22 mouse cellular contexts compared by ENCODE assay signal in the genomic region with DNA sequence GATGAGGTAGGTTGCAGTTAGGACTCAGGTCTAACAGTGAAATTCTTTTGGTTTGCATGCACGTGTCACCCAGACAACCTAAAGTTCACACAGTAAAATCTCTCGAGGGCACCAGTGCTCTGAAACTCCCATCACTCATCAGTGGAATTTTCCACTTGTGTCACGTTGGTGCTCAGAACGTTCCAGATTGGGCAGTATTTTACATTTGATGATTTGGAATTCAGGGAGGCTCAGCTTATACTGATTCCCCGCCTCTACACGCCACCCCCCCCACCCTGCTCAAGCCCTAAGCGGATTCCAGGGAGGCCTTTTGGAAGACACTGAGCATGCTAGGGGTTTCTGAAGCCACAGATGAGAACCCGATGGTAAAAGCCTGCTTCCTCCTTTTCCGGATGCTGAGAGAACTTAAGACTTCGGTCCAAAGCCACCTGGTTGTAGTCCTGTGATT.
DNase-seq lines count a peak whose midpoint lies in the region; ATAC-seq and TF ChIP-seq lines count a peak whose summit lies in the region.
"Had no signal": no experiment of that assay in that cellular context is flagged by ENCODE, and none has a peak within 500 bp of the region (broad histone marks: within the 10 kb centered on the region; RNA-seq: fewer than 3 reads in every experiment).

No protein-coding gene starts in this region.

- H3K4me3 ChIP-seq in kidney, adult 2 months (ENCODE audit: insufficient read depth, low read depth, low read length): no peak overlapping the region
- no peak overlapping the region for H3K4me3 ChIP-seq in CH12.LX (replicated peaks in 1 of 3; ENCODE audit: low read depth in 2 of 3, low read length in 2 of 3, poor library complexity in 1 of 3)
- no peak overlapping the region for H3K4me3 ChIP-seq in hindbrain, postnatal 0 days (ENCODE audit: low read length)
- H3K4me3 ChIP-seq: embryonic facial prominence, embryonic 13.5 days; forebrain, embryonic 13.5 days; gastrocnemius, adult 2 months; heart, embryonic 10.5 days; hindbrain, embryonic 13.5 days had no signal

- H3K4me2 ChIP-seq in CH12.LX (ENCODE audit: insufficient read depth, low read depth, poor library complexity, severe bottlenecking): peak overlapping the region; percentile 96
- no peak overlapping the region for H3K4me2 ChIP-seq in hindbrain, postnatal 0 days (ENCODE audit: low read depth, low read length)
- H3K4me2 ChIP-seq: embryonic facial prominence, embryonic 13.5 days; forebrain, embryonic 13.5 days; hindbrain, embryonic 13.5 days had no signal

- TF ChIP-seq RAD21 in CH12.LX (IDR thresholded peaks at IDR 0.05; ENCODE audit: low read depth, low read length): peak; percentile 10

- H3K27ac ChIP-seq in kidney, adult 2 months (ENCODE audit: insufficient read depth, low read depth, low read length): no peak overlapping the region
- peak overlapping the region; percentile 94 for H3K27ac ChIP-seq in CH12.LX (ENCODE audit: insufficient read depth, low read depth)
- no peak overlapping the region for H3K27ac ChIP-seq in hindbrain, postnatal 0 days
- H3K27ac ChIP-seq: embryonic facial prominence, embryonic 13.5 days; forebrain, embryonic 13.5 days; gastrocnemius, adult 2 months; heart, embryonic 10.5 days; hindbrain, embryonic 13.5 days had no signal

- no peak for TF ChIP-seq CTCF in kidney, adult 2 months (conservative IDR thresholded peaks at IDR 0.05; ENCODE audit: insufficient read depth, insufficient read length, low read depth, low read length)
- no peak for TF ChIP-seq CTCF in CH12.LX (conservative IDR thresholded peaks at IDR 0.05 in 1 of 2, IDR thresholded peaks at IDR 0.05 in 1 of 2; ENCODE audit: low read depth in 2 of 2, low read length in 2 of 2)
- no peak for TF ChIP-seq CTCF in hindbrain, postnatal 0 days (IDR thresholded peaks at IDR 0.05; ENCODE audit: low read depth)

- H3K9me3 ChIP-seq in CH12.LX (replicated peaks; ENCODE audit: low read length): no peaks in the 10 kb centered on the region
- no peaks in the 10 kb centered on the region for H3K9me3 ChIP-seq in hindbrain, postnatal 0 days (ENCODE audit: low read length)
- H3K9me3 ChIP-seq: embryonic facial prominence, embryonic 13.5 days; forebrain, embryonic 13.5 days; heart, embryonic 10.5 days; hindbrain, embryonic 13.5 days had no signal

- H3K4me1 ChIP-seq in kidney, adult 2 months (ENCODE audit: control insufficient read depth, insufficient read depth, low read length): no peaks in the 10 kb centered on the region; the same call in 1 of the 2 replicates
- H3K4me1 ChIP-seq in CH12.LX (ENCODE audit: control insufficient read depth in 1 of 2, insufficient read depth in 2 of 2): peaks cover 19 to 77% of the 10 kb centered on the region in 2 experiments
- peaks cover 5% of the 10 kb centered on the region; the same call in 1 of the 2 replicates for H3K4me1 ChIP-seq in hindbrain, postnatal 0 days (ENCODE audit: insufficient read depth, low read length)

- H3K36me3 ChIP-seq in kidney, adult 2 months (ENCODE audit: control insufficient read depth, insufficient read depth, low read length): no peaks in the 10 kb centered on the region
- H3K36me3 ChIP-seq in CH12.LX (replicated peaks in 1 of 2; ENCODE audit: control insufficient read depth in 1 of 2, insufficient read depth in 1 of 2, low read length in 1 of 2): peaks cover 3 to 27% of the 10 kb centered on the region in 2 experiments
- no peaks in the 10 kb centered on the region for H3K36me3 ChIP-seq in hindbrain, postnatal 0 days (ENCODE audit: insufficient read depth, low read length)
- H3K36me3 ChIP-seq: embryonic facial prominence, embryonic 13.5 days; heart, embryonic 10.5 days; hindbrain, embryonic 13.5 days had no signal

- peak overlapping the region; percentile 10; the same call in 1 of the 2 replicates for H3K9ac ChIP-seq in CH12.LX (ENCODE audit: insufficient read depth, low read depth)
- H3K9ac ChIP-seq in hindbrain, postnatal 0 days (replicated peaks; ENCODE audit: low read length): no peak overlapping the region
- H3K9ac ChIP-seq: embryonic facial prominence, embryonic 13.5 days; forebrain, embryonic 13.5 days; forebrain, postnatal 0 days; hindbrain, embryonic 13.5 days had no signal

- peak; percentile 43 for DNase-seq in kidney, adult 2 months
- DNase-seq in kidney, adult 11 months: no peak
- peak; percentile 13 to 14 for DNase-seq in B cell, adult 2 months
- DNase-seq in CH12.LX (ENCODE audit: extremely low read depth): peak; percentile 84
- DNase-seq in hindbrain, postnatal 0 days (ENCODE audit: low spot score): no peak
- no peak for DNase-seq in frontal cortex, postnatal 10 days (ENCODE audit: low spot score in 2 of 2)
- DNase-seq in layer of hippocampus, postnatal 10 days (ENCODE audit: low spot score in 2 of 2): no peak
- DNase-seq: adrenal gland, adult 8-10 months; cerebellum, adult 11 months; cerebellum, adult 9-10 months; cerebellum, postnatal 25 days; forebrain, postnatal 0 days; gastrocnemius, adult 2 months; gastrocnemius, postnatal 25 days; heart, adult 18-20 months; heart, postnatal 14 days had no signal

- no peak for TF ChIP-seq POLR2A in kidney, adult 2 months (IDR thresholded peaks at IDR 0.05; ENCODE audit: low read depth, low read length)
- peak; percentile 42; the same call in 1 of the 2 replicates for TF ChIP-seq POLR2A in CH12.LX (IDR thresholded peaks at IDR 0.05; ENCODE audit: low read depth, low read length)

- H3K79me2 ChIP-seq in CH12.LX (replicated peaks; ENCODE audit: control insufficient read depth, extremely low read depth, insufficient read depth, poor library complexity, severe bottlenecking): peaks cover 54% of the 10 kb centered on the region

- H3K27me3 ChIP-seq in kidney, adult 2 months (replicated peaks; ENCODE audit: control insufficient read depth, insufficient read depth, low read length): no peaks in the 10 kb centered on the region
- H3K27me3 ChIP-seq in CH12.LX (replicated peaks): no peaks in the 10 kb centered on the region
- no peaks in the 10 kb centered on the region for H3K27me3 ChIP-seq in hindbrain, postnatal 0 days (ENCODE audit: insufficient read depth, low read length)
- H3K27me3 ChIP-seq: embryonic facial prominence, embryonic 13.5 days; forebrain, embryonic 13.5 days; hindbrain, embryonic 13.5 days had no signal

- TF ChIP-seq EP300 in CH12.LX (IDR thresholded peaks at IDR 0.05; ENCODE audit: low read length): peak; percentile 82

- dilution Hi-C loops in CH12.LX (cut with MboI; ENCODE audit: extremely low pct_ligation_motif_present, extremely low pct_unique_long_range_greater_than_20kb, low sequenced_read_pairs): no loop called here

- WGBS in kidney, adult 2 months: 48% methylated on average over 10 of the region's 10 CpGs
- 77% methylated on average over 10 of the region's 10 CpGs for WGBS in hindbrain, postnatal 0 days

- ATAC-seq in inflammation-experienced regulatory T-cells, adult 6 months: peak; percentile 60
- ATAC-seq in hindbrain, postnatal 0 days: no peak
- ATAC-seq: forebrain, embryonic 13.5 days; forebrain, postnatal 0 days; intestine, postnatal 0 days had no signal

- in situ Hi-C loops in CH12.LX (cut with MboI; ENCODE audit: low pct_ligation_motif_present, low pct_unique_long_range_greater_than_20kb, low sequenced_read_pairs): no loop called here

TF ChIP-seq in CH12.LX, 34 proteins besides CTCF, POLR2A, EP300 and RAD21 (continues in another document):
- TF ChIP-seq USF1 (IDR thresholded peaks at IDR 0.05; ENCODE audit: low read depth, low read length) (peak; percentile 6; the same call in 1 of the 2 replicates), ELF1 (IDR thresholded peaks at IDR 0.05; ENCODE audit: low read depth, low read length) (peak; percentile 64), RCOR1 (conservative IDR thresholded peaks at IDR 0.05; ENCODE audit: low read depth, low read length) (no peak; the same call in 1 of the 2 replicates), JUN (IDR thresholded peaks at IDR 0.05; ENCODE audit: insufficient read depth, low read depth, low read length) (no peak), IRF4 (IDR thresholded peaks at IDR 0.05; ENCODE audit: low read depth, low read length) (no peak), ZKSCAN1 (IDR thresholded peaks at IDR 0.05; ENCODE audit: borderline replicate concordance, low read depth, low read length) (no peak), MAZ (IDR thresholded peaks at IDR 0.05; ENCODE audit: low read depth, low read length) (no peak; the same call in 1 of the 2 replicates), MYC (IDR thresholded peaks at IDR 0.05; ENCODE audit: low read depth, low read length) (peak; percentile 85; the same call in 1 of the 2 replicates), NRF1 (IDR thresholded peaks at IDR 0.05; ENCODE audit: low read depth, low read length) (no peak), UBTF (IDR thresholded peaks at IDR 0.05; ENCODE audit: low read depth, low read length) (0 out of 2 replicates have a peak, but pooled peaks have one; percentile 20), SIN3A (IDR thresholded peaks at IDR 0.05; ENCODE audit: low read length) (peak; percentile 29; the same call in 1 of the 2 replicates), E2F4 (IDR thresholded peaks at IDR 0.05; ENCODE audit: insufficient replicate concordance, low read depth, low read length) (no peak), HCFC1 (IDR thresholded peaks at IDR 0.05; ENCODE audit: low read depth, low read length) (no peak), PAX5 (IDR thresholded peaks at IDR 0.05; ENCODE audit: low read length) (no peak), BHLHE40 (IDR thresholded peaks at IDR 0.05; ENCODE audit: low read depth, low read length) (peak; percentile 99), ZC3H11A (IDR thresholded peaks at IDR 0.05; ENCODE audit: low read depth, low read length) (no peak), MAX (IDR thresholded peaks at IDR 0.05; ENCODE audit: low read length) (peak; percentile 95), JUND (conservative IDR thresholded peaks at IDR 0.05; ENCODE audit: low read depth, low read length) (no peak), USF2 (conservative IDR thresholded peaks at IDR 0.05; ENCODE audit: low read depth, low read length) (peak; percentile 28; the same call in 1 of the 2 replicates), CHD1 (IDR thresholded peaks at IDR 0.05; ENCODE audit: low read depth, low read length) (0 out of 2 replicates have a peak, but pooled peaks have one; percentile 22), MAFK (IDR thresholded peaks at IDR 0.05; ENCODE audit: insufficient replicate concordance, low read length) (no peak), ZMIZ1 (IDR thresholded peaks at IDR 0.05; ENCODE audit: low read depth, low read length) (no peak), GABPA (IDR thresholded peaks at IDR 0.05; ENCODE audit: insufficient replicate concordance, low read depth, low read length) (no peak), TBP (conservative IDR thresholded peaks at IDR 0.05; ENCODE audit: low read depth, low read length) (no peak), TCF12 (IDR thresholded peaks at IDR 0.05; ENCODE audit: low read depth, low read length) (peak; percentile 78), MXI1 (IDR thresholded peaks at IDR 0.05; ENCODE audit: low read depth, low read length) (peak; percentile 79; the same call in 1 of the 2 replicates), SMC3 (IDR thresholded peaks at IDR 0.05; ENCODE audit: low read depth, low read length) (peak; percentile 38)

Comparison
In these comparisons a context has a peak if more than half of its experiments do, and no peak if none do; other contexts are left out.
1. DNase-seq: peak in kidney, adult 2 months (single experiment), B cell, adult 2 months (2 of 2) and CH12.LX (single experiment); none in kidney, adult 11 months (single experiment), hindbrain, postnatal 0 days (single experiment), frontal cortex, postnatal 10 days (0 of 2) and layer of hippocampus, postnatal 10 days (0 of 2).